Mouse (Mus musculus) CH12.LX (cell line): ENCODE data around the gene Cmklr1. TPM values are rescaled to one million over a fixed set of nuclear protein-coding genes. Genes with fewer than 3 reads are reported as not detected.

Experiments
- DNase-seq: peaks from one replicate; pipeline ENCODE4 v3.0.0-alpha.2; 2013; ENCODE audit errors: extremely low read depth
- H3K27ac ChIP-seq: 2 replicates; pipeline ENCODE4 v1.5.1; 2012; ENCODE audit warnings: low read depth, mild to moderate bottlenecking, control low read depth, moderate library complexity; ENCODE audit not compliant: insufficient read depth
- H3K27me3 ChIP-seq: replicated peaks from 2 replicates; pipeline ENCODE3; 2012; ENCODE audit warnings: inconsistent platforms
- H3K36me3 ChIP-seq, 2 experiments: replicated peaks in 1 of 2; 2 replicates each; pipeline versions ENCODE3 to v1.6.1; 2012; ENCODE audit warnings: inconsistent platforms in 1 of 2, low read length in 1 of 2, mild to moderate bottlenecking in 1 of 2, mixed read lengths in 1 of 2, moderate library complexity in 1 of 2; ENCODE audit not compliant: control insufficient read depth in 1 of 2, insufficient read depth in 1 of 2
- H3K4me1 ChIP-seq, 2 experiments: 2 replicates each; pipeline ENCODE4 v1.6.1; 2012; ENCODE audit warnings: inconsistent platforms in 1 of 2, moderate library complexity in 1 of 2; ENCODE audit not compliant: insufficient read depth in 2 of 2, control insufficient read depth in 1 of 2
- H3K4me2 ChIP-seq: 2 replicates; pipeline ENCODE4 v1.6.1; 2012; ENCODE audit warnings: low read depth, mild to moderate bottlenecking, control low read depth; ENCODE audit not compliant: poor library complexity, insufficient read depth, severe bottlenecking
- H3K4me3 ChIP-seq, 3 experiments: fragments of 150-350 bp in 1 of 3; sonication (generic) in 1 of 3; replicated peaks in 1 of 3; 2 replicates each; pipeline versions ENCODE3 to v1.5.1; 2011 to 2012; ENCODE audit warnings: low read depth in 2 of 3, low read length in 2 of 3, mild to moderate bottlenecking in 2 of 3, moderate library complexity in 2 of 3, control low read depth in 1 of 3, improper control_type of control experiment in 1 of 3, inconsistent platforms in 1 of 3, mixed read lengths in 1 of 3; ENCODE audit not compliant: poor library complexity in 1 of 3
- H3K79me2 ChIP-seq: replicated peaks from 2 replicates; pipeline ENCODE4 v1.6.1; 2012; ENCODE audit warnings: mild to moderate bottlenecking, moderate library complexity; ENCODE audit not compliant: control insufficient read depth, poor library complexity, insufficient read depth, severe bottlenecking; ENCODE audit errors: extremely low read depth
- H3K9ac ChIP-seq: 2 replicates; pipeline ENCODE4 v1.6.1; 2012; ENCODE audit warnings: low read depth, mild to moderate bottlenecking, control low read depth, moderate library complexity; ENCODE audit not compliant: insufficient read depth
- H3K9me3 ChIP-seq: replicated peaks from 2 replicates; pipeline ENCODE3; 2012; ENCODE audit warnings: low read length, inconsistent platforms, mixed read lengths
- BHLHE40 ChIP-seq: IDR thresholded peaks from 2 replicates; pipeline ENCODE4 v1.6.1; 2011; ENCODE audit warnings: mild to moderate bottlenecking, low read depth, low read length, improper control_type of control experiment
- CHD2 ChIP-seq: IDR thresholded peaks from 2 replicates; pipeline ENCODE4 v1.6.1; 2011; ENCODE audit warnings: low read length, improper control_type of control experiment
- E2F4 ChIP-seq: IDR thresholded peaks from 2 replicates; pipeline ENCODE4 v1.6.1; 2011; ENCODE audit warnings: low read depth, low read length, improper control_type of control experiment; ENCODE audit not compliant: insufficient replicate concordance
- ELF1 ChIP-seq: IDR thresholded peaks from 2 replicates; pipeline ENCODE4 v1.6.1; 2014; ENCODE audit warnings: low read depth, mild to moderate bottlenecking, inconsistent platforms, low read length, improper control_type of control experiment
- ETS1 ChIP-seq: conservative IDR thresholded peaks from 2 replicates; pipeline ENCODE4 v1.6.1; 2012; ENCODE audit warnings: low read depth, mild to moderate bottlenecking, inconsistent platforms, low read length, improper control_type of control experiment, moderate library complexity
- GABPA ChIP-seq: IDR thresholded peaks from 2 replicates; pipeline ENCODE4 v1.6.1; 2012; ENCODE audit warnings: low read depth, low read length, improper control_type of control experiment, inconsistent platforms; ENCODE audit not compliant: insufficient replicate concordance
- JUN ChIP-seq: IDR thresholded peaks from 2 replicates; pipeline ENCODE4 v1.6.1; 2011; ENCODE audit warnings: low read depth, mild to moderate bottlenecking, low read length, improper control_type of control experiment, moderate library complexity; ENCODE audit not compliant: insufficient read depth
- JUND ChIP-seq: conservative IDR thresholded peaks from 2 replicates; pipeline ENCODE4 v1.6.1; 2011; ENCODE audit warnings: low read depth, low read length, improper control_type of control experiment
- KAT2A ChIP-seq: IDR thresholded peaks from 2 replicates; pipeline ENCODE4 v1.6.1; 2012; ENCODE audit warnings: low read length, improper control_type of control experiment, inconsistent platforms; ENCODE audit not compliant: insufficient replicate concordance
- MAX ChIP-seq: IDR thresholded peaks from 2 replicates; pipeline ENCODE4 v1.6.1; 2011; ENCODE audit warnings: low read length, improper control_type of control experiment
- MEF2A ChIP-seq: IDR thresholded peaks from 2 replicates; pipeline ENCODE4 v1.6.1; 2014; ENCODE audit warnings: low read depth, mild to moderate bottlenecking, inconsistent platforms, low read length, improper control_type of control experiment, borderline replicate concordance
- MXI1 ChIP-seq: IDR thresholded peaks from 2 replicates; pipeline ENCODE4 v1.6.1; 2011; ENCODE audit warnings: mild to moderate bottlenecking, low read depth, low read length, improper control_type of control experiment
- RAD21 ChIP-seq: IDR thresholded peaks from 2 replicates; pipeline ENCODE4 v1.6.1; 2011; ENCODE audit warnings: low read depth, mild to moderate bottlenecking, low read length, improper control_type of control experiment, moderate library complexity
- SIN3A ChIP-seq: IDR thresholded peaks from 2 replicates; pipeline ENCODE4 v1.6.1; 2012; ENCODE audit warnings: low read length, improper control_type of control experiment, inconsistent platforms
- SMC3 ChIP-seq: IDR thresholded peaks from 2 replicates; pipeline ENCODE4 v1.6.1; 2011; ENCODE audit warnings: low read depth, low read length, improper control_type of control experiment
- UBTF ChIP-seq: IDR thresholded peaks from 2 replicates; pipeline ENCODE4 v1.6.1; 2012; ENCODE audit warnings: low read depth, mild to moderate bottlenecking, inconsistent platforms, low read length, improper control_type of control experiment, moderate library complexity
- USF1 ChIP-seq: IDR thresholded peaks from 2 replicates; pipeline ENCODE4 v1.6.1; 2014; ENCODE audit warnings: low read depth, mild to moderate bottlenecking, inconsistent platforms, low read length, improper control_type of control experiment
- USF2 ChIP-seq: conservative IDR thresholded peaks from 2 replicates; pipeline ENCODE4 v1.6.1; 2011; ENCODE audit warnings: low read depth, low read length, improper control_type of control experiment
- ZKSCAN1 ChIP-seq: IDR thresholded peaks from 2 replicates; pipeline ENCODE4 v1.6.1; 2012; ENCODE audit warnings: low read depth, inconsistent platforms, low read length, improper control_type of control experiment, borderline replicate concordance
- ZMIZ1 ChIP-seq: IDR thresholded peaks from 2 replicates; pipeline ENCODE4 v1.6.1; 2012; ENCODE audit warnings: low read depth, mild to moderate bottlenecking, inconsistent platforms, low read length, improper control_type of control experiment
- ZNF384 ChIP-seq: IDR thresholded peaks from 2 replicates; pipeline ENCODE4 v1.6.1; 2012; ENCODE audit warnings: low read depth, low read length, improper control_type of control experiment, inconsistent platforms
- dilution Hi-C: fragments of 300-500 bp; cut with MboI; formaldehyde crosslinking; loops from 2 replicates; pipeline ENCODE4 v1.14.3; 2020; ENCODE audit warnings: low sequenced_read_pairs; ENCODE audit not compliant: extremely low pct_unique_long_range_greater_than_20kb, extremely low pct_ligation_motif_present
- in situ Hi-C: fragments of 300-500 bp; cut with MboI; formaldehyde crosslinking; loops from 3 replicates; pipeline ENCODE4 v1.14.3; 2019; ENCODE audit warnings: low sequenced_read_pairs, low pct_ligation_motif_present, low pct_unique_long_range_greater_than_20kb, mixed read lengths
- polyA plus RNA-seq: library from polyadenylated mRNA; unstranded; fragments of >175 nt; gene quantifications from 2 replicates; pipeline ENCODE4 v1.2.1, GENCODE M21; 2012; ENCODE audit warnings: low read depth; ENCODE audit not compliant: insufficient read length
- total RNA-seq, 2 experiments: library from RNA; depleted of rRNA; stranded (reverse); fragments of 300-350 nt in 1 of 2; fragments of >200 nt in 1 of 2; gene quantifications; 2 replicates each; pipeline ENCODE4 v1.2.3; 2012 to 2014

Cmklr1 gene
- total and polyA plus RNA-seq, 3 experiments = not detected

- H3K27me3 ChIP-seq = peaks cover 61% of the 10 kb centered on the region
- no peak overlapping the region for H3K4me3 ChIP-seq
- H3K4me2 ChIP-seq = no peak overlapping the region
- in situ Hi-C loops (no loop called here), dilution Hi-C loops (no loop called here)
- no peaks in the 10 kb centered on the region for H3K9me3 ChIP-seq
- no peaks in the 10 kb centered on the region for H3K36me3 ChIP-seq
- no peak for DNase-seq
- H3K4me1 ChIP-seq = no peaks in the 10 kb centered on the region
- no peak overlapping the region for H3K27ac ChIP-seq
- TF ChIP-seq RAD21 (no peak), ETS1 (no peak), KAT2A (no peak), SMC3 (no peak), USF1 (no peak), E2F4 (no peak)
- TF ChIP-seq, all 38 proteins: peak for 0
- no peaks in the 10 kb centered on the region for H3K79me2 ChIP-seq
- no peak overlapping the region for H3K9ac ChIP-seq
Observed at GRCm38 (mm10) chr5:113652215-113652614, 2.0 kb upstream of the Cmklr1 start.

DNA sequence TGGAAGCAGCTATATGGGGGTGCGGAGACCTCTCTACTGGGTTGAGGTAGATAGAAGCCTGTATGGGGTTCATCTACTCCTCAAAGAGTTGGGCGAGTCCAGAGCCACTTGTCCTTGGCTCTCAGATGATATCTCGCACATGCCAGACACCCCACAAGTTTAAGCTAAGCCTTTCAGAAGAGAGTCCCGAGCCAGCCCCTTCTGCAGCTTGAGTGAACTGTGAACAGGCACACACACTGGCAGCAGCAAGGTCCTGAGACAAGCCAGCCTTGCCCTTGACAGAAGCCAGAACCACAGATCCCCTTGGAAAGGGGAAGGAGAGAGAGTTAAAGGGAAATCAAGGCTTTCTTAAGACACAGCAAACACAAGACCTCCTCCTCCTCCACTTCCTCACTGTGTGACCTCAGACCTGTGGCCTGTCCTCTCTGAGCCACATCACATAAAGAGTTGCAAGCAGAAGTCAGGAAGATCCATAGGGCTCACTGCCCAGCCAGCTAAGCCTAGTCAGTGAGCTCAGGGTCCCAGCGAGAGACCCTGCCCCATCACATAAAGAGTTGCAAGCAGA is 1.5 kb downstream of the Cmklr1 start:
- TF ChIP-seq USF2 = no peak
- TF ChIP-seq ZKSCAN1 = no peak
- no peak for TF ChIP-seq MXI1
- TF ChIP-seq ELF1 = no peak
- no peak for TF ChIP-seq UBTF
- no peak for TF ChIP-seq BHLHE40
- no peak for TF ChIP-seq ZNF384
- TF ChIP-seq CHD2 = no peak
- TF ChIP-seq SIN3A = no peak
- no peak for TF ChIP-seq E2F4
- TF ChIP-seq MAX = no peak
- TF ChIP-seq JUN = no peak
- TF ChIP-seq RAD21 = no peak
- no peak for TF ChIP-seq GABPA
- no peak for TF ChIP-seq ZMIZ1
- no peak for TF ChIP-seq JUND
- TF ChIP-seq KAT2A = no peak
- TF ChIP-seq MEF2A = no peak
- TF ChIP-seq, all 38 proteins: peak for 0
- no peak overlapping the region for H3K4me2 ChIP-seq
- H3K9ac ChIP-seq = no peak overlapping the region
- H3K27ac ChIP-seq = no peak overlapping the region
- H3K36me3 ChIP-seq = no peaks in the 10 kb centered on the region
- H3K9me3 ChIP-seq = no peaks in the 10 kb centered on the region
- in situ Hi-C loops = loop anchor here (10.0 kb wide), 1 partner anchor 64 kb away; no protein-coding TSS in a partner anchor
- no peak overlapping the region for H3K4me3 ChIP-seq
- peaks cover 71% of the 10 kb centered on the region for H3K27me3 ChIP-seq
- dilution Hi-C loops = no loop called here
- H3K79me2 ChIP-seq = no peaks in the 10 kb centered on the region
- H3K4me1 ChIP-seq = no peaks in the 10 kb centered on the region
- no peak for DNase-seq
